Mouse (Mus musculus) E14TG2a.4 (cell line): ENCODE data around the gene Pfdn5.

ENCODE experiments used
- CTCF ChIP-seq: conservative IDR thresholded peaks from 2 replicates; pipeline ENCODE4 v1.5.1; 2014; ENCODE audit warnings: low read length
- NANOG ChIP-seq: IDR thresholded peaks from 2 replicates; pipeline ENCODE4 v1.6.1; 2014; ENCODE audit warnings: borderline replicate concordance, low read length, mixed read lengths
- POU5F1 ChIP-seq: IDR thresholded peaks from 2 replicates; pipeline ENCODE4 v1.6.1; 2014; ENCODE audit warnings: low read length, borderline replicate concordance

DNA sequence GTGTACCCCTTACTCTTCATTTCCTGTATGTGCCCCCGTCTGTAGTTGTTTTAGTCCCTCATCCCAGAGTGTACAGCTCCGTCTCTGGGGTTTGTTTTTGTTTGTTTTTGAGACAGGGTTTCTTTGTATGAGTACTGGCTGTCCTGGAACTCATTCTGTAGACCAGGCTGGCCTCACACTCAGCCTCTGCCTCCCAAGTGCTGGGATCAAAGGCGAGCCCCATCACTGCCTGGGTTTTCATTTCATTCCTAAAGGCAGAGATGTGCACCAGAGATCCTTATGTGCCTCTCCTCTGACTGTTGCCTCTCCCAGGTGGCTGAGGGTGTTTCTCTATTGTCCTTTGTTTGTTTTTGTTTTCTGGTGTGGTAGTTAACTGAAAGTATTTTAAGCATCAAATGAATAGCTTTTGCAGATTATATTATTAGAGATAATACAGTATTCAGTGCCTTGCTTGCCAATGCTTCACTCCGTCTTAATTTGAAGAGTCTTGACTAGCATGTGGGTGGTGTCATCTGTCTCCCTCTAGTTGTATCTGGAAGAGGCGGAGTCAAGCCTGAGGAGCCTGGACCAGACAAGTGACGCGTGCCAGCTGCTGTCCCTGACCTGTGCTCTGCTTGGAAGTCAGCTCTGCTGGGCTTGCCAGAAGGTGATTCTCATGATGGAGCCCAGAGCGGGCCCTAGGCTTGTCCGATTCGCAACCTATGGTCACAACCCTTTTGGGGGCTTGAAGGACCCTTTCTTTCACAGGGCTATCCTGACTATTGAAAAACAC is 15.7 kb upstream of the Pfdn5 start:
- TF ChIP-seq CTCF = no peak
- TF ChIP-seq NANOG = no peak
- no peak for TF ChIP-seq POU5F1
